Mouse (Mus musculus) mammary gland, adult 2 months (tissue): ENCODE measurements around the gene Flna. TPM values are rescaled to one million over a fixed set of nuclear protein-coding genes. Genes with fewer than 3 reads are reported as not detected.

Experiments used
- polyA plus RNA-seq: library from polyadenylated mRNA; depleted of rRNA; stranded (reverse); fragments of >200 nt; gene quantifications from 2 replicates; pipeline ENCODE4 v1.2.3, GENCODE M21; 2012; ENCODE audit warnings: low replicate concordance; rRNA removed

Gene Flna
- 435 and 465 TPM in 2 replicates for polyA plus RNA-seq

DNA sequence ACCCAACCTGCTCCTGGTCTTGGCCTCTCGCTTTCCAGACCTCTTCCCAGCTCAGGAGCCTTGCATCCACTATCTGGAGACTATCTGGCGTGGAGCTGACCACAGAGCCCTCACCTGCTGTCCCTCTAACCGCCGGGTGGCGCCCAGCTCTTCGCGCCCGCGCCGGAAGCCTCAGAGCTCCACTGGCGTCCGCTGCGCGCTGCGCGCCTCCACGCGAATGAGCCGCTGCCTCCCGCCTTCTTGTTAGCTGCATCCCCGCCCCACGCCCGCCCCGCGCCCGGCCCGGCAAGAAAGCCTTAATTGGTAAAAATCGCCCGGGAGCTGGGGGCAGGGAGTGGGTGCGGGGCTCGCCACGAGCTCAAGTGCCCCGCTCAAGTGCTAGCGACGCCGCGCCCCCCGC lies at the start of gene Flna:
TSS of gene Flna (minus strand) at position 206 of the 400 bp plus-strand sequence.

DNA sequence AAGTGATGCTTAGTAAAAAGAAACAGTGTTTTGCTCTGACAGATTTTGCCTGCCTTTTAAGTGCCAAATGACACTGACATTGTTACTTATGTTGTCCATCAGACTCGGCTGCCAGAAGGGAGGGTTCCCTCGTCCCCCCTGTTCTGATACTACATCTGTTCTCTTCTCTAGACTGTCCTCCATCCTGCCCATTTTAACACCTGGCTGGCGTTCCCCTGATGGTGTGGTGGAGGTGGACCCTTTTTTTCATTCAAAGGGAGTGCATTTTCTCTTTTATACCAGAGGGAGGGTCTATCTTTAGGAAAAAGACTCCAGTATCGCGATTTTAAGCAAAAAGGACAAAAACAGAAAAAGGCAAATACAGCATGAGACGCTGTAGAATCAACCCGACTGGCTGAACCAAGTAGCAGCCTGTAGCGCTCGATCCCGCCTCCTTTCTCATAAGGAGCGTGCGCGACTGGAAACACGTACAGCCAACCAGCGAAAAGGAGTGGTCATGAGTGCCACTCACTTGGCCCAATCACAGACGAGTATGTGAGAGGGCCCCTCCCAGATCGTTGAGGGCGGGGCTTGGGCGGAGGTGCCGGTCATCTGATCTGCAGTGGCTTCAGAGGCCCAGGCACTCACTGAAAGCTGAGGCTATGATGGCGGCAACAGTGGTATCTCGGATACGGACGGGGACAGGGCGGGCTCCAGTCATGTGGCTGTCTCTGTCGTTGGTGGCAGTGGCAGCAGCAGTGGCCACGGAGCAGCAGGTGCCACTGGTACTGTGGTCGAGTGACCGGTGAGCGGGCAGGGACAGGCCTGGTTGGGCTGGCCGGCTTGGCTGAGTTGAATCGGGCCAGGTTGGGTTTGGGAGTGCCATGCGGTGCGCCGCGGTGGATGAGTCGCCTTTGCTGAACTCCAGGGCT lies 47.2 kb upstream of the Flna start, which contains the start of gene Atp6ap1:
TSS of gene Atp6ap1 (plus strand) at position 560 of the 911 bp plus-strand sequence.

DNA sequence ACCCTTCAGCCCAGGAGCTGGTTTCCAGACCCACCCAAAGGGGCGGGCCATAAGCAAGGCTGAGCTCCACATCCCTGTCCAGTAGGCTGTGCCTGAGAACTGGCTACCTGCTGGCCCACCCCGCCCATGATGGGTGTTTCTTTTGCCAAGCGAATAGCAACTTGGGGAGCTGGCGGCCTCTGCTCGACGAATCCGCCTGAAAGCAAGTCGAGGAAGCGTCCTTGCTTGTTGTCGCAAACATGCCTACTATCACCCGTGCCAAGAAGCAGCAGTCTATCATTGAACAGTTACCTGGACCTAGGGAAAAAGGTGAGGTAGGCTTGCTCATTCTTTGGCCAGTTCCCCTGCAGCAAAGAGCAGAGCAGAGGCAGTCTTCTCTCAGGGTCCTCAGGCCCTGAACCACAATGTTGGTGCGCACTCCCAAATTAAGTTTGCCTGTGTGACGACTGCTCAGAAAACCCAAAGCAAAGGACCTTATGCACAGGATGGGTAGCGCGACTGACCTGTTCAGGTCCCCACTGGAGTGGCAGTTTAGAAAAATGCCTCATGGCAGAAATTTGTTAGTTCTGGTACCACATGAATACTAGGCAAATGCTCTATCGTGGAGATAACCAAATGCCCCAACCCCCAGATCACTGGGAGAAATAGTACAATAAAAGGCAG lies 32.2 kb upstream of the Flna start, which contains the start of the genes Taz and Dnase1l1:
TSS of gene Taz (plus strand) at position 181 of the 663 bp plus-strand sequence.
TSS of gene Dnase1l1 (minus strand) at position 606 of the 663 bp plus-strand sequence.

DNA sequence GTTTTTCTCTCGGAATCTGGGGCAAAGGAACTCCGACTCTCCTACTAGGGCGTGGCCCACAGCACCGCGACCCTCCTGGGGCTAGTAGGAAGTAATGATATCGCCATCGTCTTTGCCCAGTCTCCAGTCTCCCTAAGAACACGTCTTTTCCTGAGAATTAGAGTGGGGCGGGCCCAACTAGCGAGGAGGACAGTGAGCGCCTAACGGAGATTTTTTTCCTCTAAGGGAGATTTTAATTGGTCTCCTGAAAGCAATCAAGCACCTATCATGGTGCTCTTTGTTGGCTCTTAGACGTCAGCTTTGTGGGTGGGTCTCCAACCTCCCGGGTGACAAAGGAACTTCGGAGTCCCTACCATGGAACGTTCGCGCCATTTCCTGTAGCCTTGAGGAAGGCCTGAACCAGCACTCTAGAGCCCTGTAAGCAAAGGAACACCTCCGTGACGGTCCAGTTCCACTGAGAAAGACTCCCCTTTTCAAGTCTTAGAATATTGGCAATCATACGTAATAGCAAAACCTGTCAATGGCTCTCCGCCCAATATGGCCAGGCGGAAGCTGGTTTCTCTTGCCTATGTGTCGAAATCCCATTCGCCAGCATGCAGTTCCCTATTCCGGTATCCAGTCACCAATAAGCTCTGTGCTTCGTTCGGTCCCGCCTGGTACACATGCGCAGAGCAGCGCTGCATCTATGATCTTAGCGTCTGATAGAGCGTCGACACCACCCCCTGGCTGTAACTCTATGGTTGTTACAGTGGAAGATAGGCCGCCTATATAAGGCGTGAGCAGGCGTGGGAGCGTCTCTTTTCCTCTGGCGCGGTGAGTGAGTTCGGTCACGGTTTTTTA lies 20.7 kb upstream of the Flna start, which contains the start of gene Rpl10:
TSS of gene Rpl10 (plus strand) at position 751 of the 840 bp plus-strand sequence.

DNA sequence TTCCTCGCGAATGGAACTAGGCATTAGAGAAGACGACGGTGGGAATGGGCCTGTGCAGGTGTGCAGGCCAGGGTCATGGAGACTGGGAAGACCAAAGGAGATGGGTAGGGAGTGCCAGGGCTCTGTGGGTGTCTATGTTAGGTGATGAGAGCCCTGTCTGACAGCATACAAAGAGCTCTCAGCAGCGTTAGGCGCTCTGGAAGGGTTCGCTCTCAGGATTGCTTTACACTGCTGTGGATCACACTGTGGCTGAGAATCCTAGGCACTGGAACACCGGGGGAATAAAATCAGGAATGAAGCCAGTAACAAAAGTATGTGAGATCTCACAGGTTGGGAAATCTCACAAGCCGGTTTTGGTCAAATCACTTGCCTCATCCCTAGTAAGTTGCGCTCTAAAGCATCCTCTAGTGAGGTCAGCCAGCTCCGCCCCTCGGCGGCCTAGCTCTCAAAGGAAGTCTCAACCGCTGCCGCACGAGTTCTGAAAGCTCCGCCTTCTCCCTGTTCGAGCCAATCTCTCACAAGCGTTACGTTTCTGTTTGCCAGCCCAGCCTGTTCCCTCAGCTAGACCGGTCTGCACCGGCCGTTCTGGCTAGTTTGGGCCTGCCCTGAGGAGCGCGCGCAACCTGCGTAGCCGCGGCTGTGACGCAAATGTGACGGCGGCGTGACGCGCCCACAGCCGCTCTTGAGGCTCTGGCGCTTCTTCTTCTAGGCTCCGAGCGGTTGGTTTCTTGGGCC lies 4.7 kb upstream of the Flna start, which contains the start of gene Emd:
TSS of gene Emd (plus strand) at position 535 of the 735 bp plus-strand sequence.

DNA sequence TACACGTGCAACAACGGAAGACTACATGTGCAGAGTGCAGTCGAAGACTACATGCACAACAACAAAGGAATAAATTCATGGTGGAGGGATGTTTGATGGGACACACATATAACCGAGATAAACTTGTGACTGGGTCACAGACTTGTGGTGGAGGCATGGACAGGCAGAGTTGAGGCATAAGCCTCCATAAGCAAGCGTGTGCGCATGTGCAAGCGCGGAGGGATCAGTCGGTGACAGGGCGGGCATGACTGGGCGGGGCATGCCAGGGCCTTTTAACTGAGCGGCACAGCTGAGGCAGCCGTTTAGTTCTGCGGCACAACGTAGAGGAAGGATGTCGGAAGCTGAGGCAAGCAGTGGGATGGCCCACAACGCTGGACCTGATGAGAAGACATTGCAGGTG lies 72.7 kb downstream of the Flna start, which contains the start of gene Tktl1:
TSS of gene Tktl1 (plus strand) at position 301 of the 400 bp plus-strand sequence.

Other genes starting within 250 kb of the Flna start
- 228 and 351 TPM in 2 replicates for gene Irak1, start 225.9 kb downstream of the Flna start, polyA plus RNA-seq
- 2.1 TPM in 1 of 2 replicates, not detected in the other for gene Opn1mw, start 122.4 kb downstream of the Flna start, polyA plus RNA-seq
- 6.0 and 8.2 TPM in 2 replicates for gene Mecp2, start 114.5 kb downstream of the Flna start, polyA plus RNA-seq
- not detected in 2 replicates for gene Tex28, start 82.0 kb downstream of the Flna start, polyA plus RNA-seq
- gene Tktl1, start 72.6 kb downstream of the Flna start, polyA plus RNA-seq, result 0.19 TPM in 1 of 2 replicates, not detected in the other
- 54.0 and 73.1 TPM in 2 replicates for gene Emd, start 4.9 kb upstream of the Flna start, polyA plus RNA-seq
- 1,218 and 1,546 TPM in 2 replicates for gene Rpl10, start 21.0 kb upstream of the Flna start, polyA plus RNA-seq
- 128 and 141 TPM in 2 replicates for gene Taz, start 32.1 kb upstream of the Flna start, polyA plus RNA-seq
- gene Dnase1l1, start 32.5 kb upstream of the Flna start, polyA plus RNA-seq, result 19.4 and 84.6 TPM in 2 replicates
- 366 and 441 TPM in 2 replicates for gene Atp6ap1, start 47.3 kb upstream of the Flna start, polyA plus RNA-seq
- gene Gdi1, start 55.2 kb upstream of the Flna start, polyA plus RNA-seq, result 190 and 385 TPM in 2 replicates
- gene Fam50a, start 63.2 kb upstream of the Flna start, polyA plus RNA-seq, result 10.4 and 13.7 TPM in 2 replicates
- gene Plxna3, start 79.2 kb upstream of the Flna start, polyA plus RNA-seq, result 35.3 and 37.3 TPM in 2 replicates
- gene Lage3, start 103.8 kb upstream of the Flna start, polyA plus RNA-seq, result 35.5 and 59.7 TPM in 2 replicates
- gene Ubl4a, start 123.4 kb upstream of the Flna start, polyA plus RNA-seq, result 31.4 and 52.5 TPM in 2 replicates
- gene Slc10a3, start 123.5 kb upstream of the Flna start, polyA plus RNA-seq, result 20.2 and 38.4 TPM in 2 replicates
- gene Fam3a, start 143.5 kb upstream of the Flna start, polyA plus RNA-seq, result 43.6 and 48.4 TPM in 2 replicates
- gene Ikbkg, start 143.5 kb upstream of the Flna start, polyA plus RNA-seq, result 11.1 and 19.5 TPM in 2 replicates
- gene G6pdx, start 179.4 kb upstream of the Flna start, polyA plus RNA-seq, result 121 and 216 TPM in 2 replicates
- not detected in 2 replicates for gene Gm6880, start 231.6 kb upstream of the Flna start, polyA plus RNA-seq